20 mouse cellular contexts compared by ENCODE assay signal in genomic region chr5:91746077-91746476, GRCm38 (mm10).
"Had no signal": no experiment of that assay in that cellular context is flagged by ENCODE, and none has a peak within 500 bp of the region (broad histone marks: within the 10 kb centered on the region; RNA-seq: fewer than 3 reads in every experiment).

No protein-coding gene starts in this region.

- H3K4me3 ChIP-seq: lung, embryonic 15.5 days; midbrain, embryonic 10.5 days; midbrain, embryonic 12.5 days; myocyte; neural tube, embryonic 13.5 days; neural tube, embryonic 15.5 days had no signal

- DNase-seq: liver, postnatal 0 days; lung, adult 2 months; lung, postnatal 10 days; lung, postnatal 4 days; midbrain, embryonic 14.5 days; retina, postnatal 1 day; right cerebral cortex, adult 18-20 months; right cerebral cortex, postnatal 25 days; right cerebral cortex, postnatal 4 days; spleen, adult 18-20 months; thymus, adult 18-20 months; thymus, postnatal 14 days; thymus, postnatal 36 days had no signal

- H3K4me2 ChIP-seq: lung, embryonic 15.5 days; midbrain, embryonic 12.5 days; neural tube, embryonic 13.5 days; neural tube, embryonic 15.5 days had no signal

- H3K27me3 ChIP-seq: lung, embryonic 15.5 days; midbrain, embryonic 12.5 days; neural tube, embryonic 13.5 days; neural tube, embryonic 15.5 days had no signal

- H3K27ac ChIP-seq: lung, embryonic 15.5 days; midbrain, embryonic 10.5 days; midbrain, embryonic 12.5 days; neural tube, embryonic 13.5 days; neural tube, embryonic 15.5 days had no signal

- H3K9ac ChIP-seq: liver, postnatal 0 days; lung, embryonic 15.5 days; midbrain, embryonic 12.5 days; neural tube, embryonic 13.5 days; neural tube, embryonic 15.5 days had no signal

- ATAC-seq: liver, postnatal 0 days; midbrain, embryonic 16.5 days had no signal

- H3K4me1 ChIP-seq: lung, embryonic 15.5 days; midbrain, embryonic 12.5 days; neural tube, embryonic 13.5 days; neural tube, embryonic 15.5 days had no signal

- H3K9me3 ChIP-seq: lung, embryonic 15.5 days; midbrain, embryonic 10.5 days; midbrain, embryonic 12.5 days; neural tube, embryonic 13.5 days; neural tube, embryonic 15.5 days had no signal

- H3K36me3 ChIP-seq: lung, embryonic 15.5 days; midbrain, embryonic 10.5 days; midbrain, embryonic 12.5 days; neural tube, embryonic 13.5 days; neural tube, embryonic 15.5 days had no signal
